Mouse (Mus musculus) lung, postnatal 14 days (tissue): ENCODE results near the gene Prkar1b.

Source experiments
- DNase-seq: peaks from one replicate; pipeline ENCODE4 v3.0.0; 2021

Prkar1b gene

DNA sequence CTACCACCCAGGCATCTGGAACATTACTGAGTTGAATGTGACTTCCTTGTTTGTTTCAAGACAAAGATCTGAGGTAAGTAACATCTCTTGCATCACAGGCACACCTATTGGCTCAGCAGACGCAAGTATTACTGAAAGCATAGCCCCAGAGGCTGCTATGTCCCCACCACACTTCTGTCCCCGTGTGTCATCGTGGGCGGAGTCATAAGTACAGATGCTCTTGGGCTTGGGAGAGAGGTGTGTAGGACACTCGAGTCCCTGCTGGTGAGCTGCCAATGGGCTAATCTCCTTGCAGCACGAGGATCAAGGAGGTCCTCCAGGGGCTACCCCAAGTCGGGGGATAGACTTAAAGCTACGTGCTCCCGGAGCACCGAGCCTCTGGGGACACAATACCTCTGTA, 96.6 kb downstream of the Prkar1b start:
- peak; percentile 44 for DNase-seq

DNA sequence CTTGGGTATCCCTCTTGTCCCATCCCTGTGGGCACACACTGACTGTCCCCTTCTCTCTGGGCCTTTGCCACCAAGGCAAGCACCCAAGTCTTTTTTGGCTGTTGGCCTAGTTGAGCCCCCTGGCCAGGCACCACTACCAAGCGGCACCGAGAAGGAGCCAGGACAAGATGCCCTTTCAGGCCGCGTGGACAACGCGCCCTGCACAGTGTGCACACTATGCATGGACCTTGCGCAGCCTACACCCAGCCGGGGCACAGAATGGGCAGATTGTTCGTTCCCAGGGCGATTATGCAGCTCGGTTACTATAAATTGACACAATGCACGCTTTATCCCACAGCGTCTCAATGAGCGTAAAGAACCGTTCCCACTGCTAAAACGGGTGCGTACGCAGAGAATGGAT, 98.5 kb downstream of the Prkar1b start:
- DNase-seq = no peak

GRCm38 (mm10) chr5:139049367-139049766, 100.4 kb downstream of the Prkar1b start:
- no peak for DNase-seq

- no peak for DNase-seq
Measured at GRCm38 (mm10) chr5:139047171-139047570, 102.6 kb downstream of the Prkar1b start.

DNA sequence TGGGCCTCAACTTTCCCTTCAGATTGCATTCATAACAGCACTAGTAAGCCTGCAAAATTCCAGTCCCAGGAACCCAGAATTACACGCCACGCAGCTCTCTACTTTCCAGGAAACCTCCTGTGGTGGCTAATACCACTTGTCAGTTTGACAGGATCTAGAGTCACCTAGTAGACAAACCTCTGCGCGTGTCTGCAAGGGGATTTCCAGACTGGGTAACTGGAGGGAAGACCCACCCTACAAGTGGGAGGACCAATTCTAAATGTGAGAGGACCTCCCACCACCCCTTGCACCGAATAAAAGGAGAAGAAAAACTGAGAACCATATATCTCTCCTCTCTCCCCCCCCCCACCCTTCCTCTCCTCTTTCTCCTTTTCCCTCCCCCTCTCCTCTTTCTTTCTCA, 103.2 kb downstream of the Prkar1b start:
- no peak for DNase-seq

DNA sequence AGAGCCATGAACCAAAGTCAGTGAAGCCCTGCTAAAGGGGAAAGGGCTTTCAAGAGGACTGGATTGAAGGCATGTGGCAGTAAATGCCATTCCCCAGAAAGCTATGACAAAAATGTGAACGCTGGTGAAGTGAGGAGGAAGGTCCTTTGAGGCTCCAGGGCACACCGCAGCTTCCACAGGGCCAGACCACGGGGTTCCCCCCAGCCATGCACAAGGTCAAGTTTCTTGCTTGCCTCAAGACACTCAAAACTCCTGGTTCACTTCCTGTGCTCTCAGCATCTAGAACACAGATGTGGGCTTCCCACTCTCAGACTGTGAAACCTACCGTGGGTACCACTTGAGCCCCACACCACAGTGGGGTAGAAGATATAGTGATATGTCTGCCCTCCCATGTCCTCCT, 106.3 kb downstream of the Prkar1b start:
- no peak for DNase-seq

DNA sequence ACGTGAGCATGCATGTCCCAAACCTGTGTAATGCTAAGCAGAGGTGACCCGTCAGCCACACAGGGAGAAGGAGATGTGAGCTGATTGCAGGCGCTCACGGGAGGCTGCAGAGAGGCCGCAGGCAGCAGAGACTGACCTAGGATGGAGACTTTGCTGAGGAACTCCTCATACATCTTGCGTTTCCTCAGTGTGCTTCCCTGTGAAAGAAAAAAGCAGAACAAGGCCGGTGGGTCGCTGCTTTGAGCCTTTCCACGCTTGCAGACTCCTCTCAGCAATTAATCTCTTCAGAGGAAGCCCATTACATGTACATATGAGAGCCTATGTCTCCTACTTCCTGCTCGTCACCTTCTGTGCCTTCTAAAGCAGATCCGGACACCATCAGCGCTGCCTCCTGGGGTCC, 107.5 kb downstream of the Prkar1b start:
- no peak for DNase-seq

GRCm38 (mm10) chr5:139035171-139035570, 114.6 kb downstream of the Prkar1b start:
- DNase-seq = no peak

GRCm38 (mm10) chr5:139034746-139035145, 115.1 kb downstream of the Prkar1b start:
- no peak for DNase-seq

GRCm38 (mm10) chr5:139033406-139034317, 116.1 kb downstream of the Prkar1b start:
- peak; percentile 17 for DNase-seq

GRCm38 (mm10) chr5:139027603-139028002, 122.2 kb downstream of the Prkar1b start:
- DNase-seq = no peak

DNA sequence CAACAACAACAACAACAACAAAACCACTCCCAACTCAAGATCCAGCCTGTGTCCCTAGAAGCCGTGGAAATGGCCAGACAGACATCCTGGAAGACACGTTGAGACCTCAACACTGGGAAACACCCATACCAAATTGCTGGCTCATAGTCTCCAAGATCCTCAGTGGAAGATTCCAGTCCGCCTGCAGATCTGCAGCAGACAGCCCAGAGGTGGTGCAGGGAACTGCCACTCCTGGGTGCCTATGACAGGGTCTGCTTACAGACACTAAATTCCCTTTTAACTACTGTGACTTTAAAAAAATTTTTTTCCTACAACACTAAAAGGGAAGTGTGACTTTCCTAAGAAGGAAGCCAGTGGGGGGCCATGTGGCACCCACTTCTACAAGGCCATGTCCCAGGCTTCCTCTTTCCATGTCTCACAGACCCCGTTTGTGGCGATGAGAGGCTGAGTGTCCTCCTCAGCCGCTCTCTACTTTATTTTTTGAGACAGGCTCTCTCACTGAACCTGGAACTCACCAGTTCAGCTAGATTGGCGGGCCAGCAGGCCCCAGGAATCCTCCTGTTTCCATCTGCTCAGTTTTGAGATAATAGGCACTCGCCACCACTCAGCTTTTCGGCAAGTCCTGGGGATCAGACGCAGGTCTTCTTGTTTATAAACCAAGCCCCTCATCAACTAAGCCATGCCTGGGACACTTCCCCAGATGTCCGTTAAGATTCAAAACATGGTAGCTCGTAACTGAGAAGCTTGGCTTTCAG, 125.3 kb downstream of the Prkar1b start:
- DNase-seq = no peak

- no peak for DNase-seq
Measured at GRCm38 (mm10) chr5:139020595-139020994, 129.2 kb downstream of the Prkar1b start.

GRCm38 (mm10) chr5:139017371-139018124, 132.3 kb downstream of the Prkar1b start:
- DNase-seq = peak; percentile 80

- DNase-seq = peak; percentile 23
Measured at GRCm38 (mm10) chr5:139015097-139015496, 134.7 kb downstream of the Prkar1b start.

DNA sequence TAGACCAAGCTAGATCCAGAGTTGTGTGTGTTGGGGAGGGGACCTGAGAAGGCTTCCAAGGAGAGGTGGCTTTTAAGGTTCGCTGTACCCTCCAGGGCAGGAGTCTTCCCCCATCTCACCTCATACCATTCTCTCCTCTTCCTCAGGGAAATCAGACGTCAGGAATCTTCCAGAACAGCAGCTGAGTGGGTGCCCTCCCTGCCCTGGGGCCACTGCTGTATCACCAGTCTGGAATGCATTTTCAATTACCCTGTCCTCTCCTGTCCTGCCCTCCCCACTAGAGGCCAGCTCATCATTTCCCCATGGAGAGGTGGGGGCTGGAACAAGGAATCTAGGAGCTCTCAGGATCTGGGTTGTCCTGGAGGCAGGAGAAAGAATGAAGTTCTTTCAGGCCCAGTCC, 139.2 kb downstream of the Prkar1b start:
- DNase-seq = no peak

GRCm38 (mm10) chr5:139007141-139007775, 142.5 kb downstream of the Prkar1b start:
- peak; percentile 54 for DNase-seq

DNA sequence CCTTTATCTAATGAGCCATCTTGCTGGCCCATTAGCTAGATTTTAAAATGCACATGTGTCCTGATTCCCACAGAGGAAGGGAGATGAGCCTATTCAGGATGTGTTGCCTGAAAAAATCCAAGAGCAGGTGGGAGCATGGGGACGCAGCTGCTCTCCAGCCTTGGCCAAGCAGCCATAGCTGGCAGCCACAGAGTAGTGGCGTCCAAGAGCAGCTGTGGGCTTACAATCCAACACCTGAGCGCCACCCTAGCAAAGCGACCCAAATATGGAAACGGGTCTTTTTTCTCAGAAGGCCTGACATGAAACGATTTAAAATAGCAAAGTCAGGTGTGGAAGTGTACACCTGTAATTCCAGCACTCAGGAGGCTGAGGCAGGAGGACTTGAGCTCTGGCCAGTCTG, 145.2 kb downstream of the Prkar1b start:
- DNase-seq = no peak

- DNase-seq = no peak
Measured at GRCm38 (mm10) chr5:138999716-139000115, 150.1 kb downstream of the Prkar1b start.

DNA sequence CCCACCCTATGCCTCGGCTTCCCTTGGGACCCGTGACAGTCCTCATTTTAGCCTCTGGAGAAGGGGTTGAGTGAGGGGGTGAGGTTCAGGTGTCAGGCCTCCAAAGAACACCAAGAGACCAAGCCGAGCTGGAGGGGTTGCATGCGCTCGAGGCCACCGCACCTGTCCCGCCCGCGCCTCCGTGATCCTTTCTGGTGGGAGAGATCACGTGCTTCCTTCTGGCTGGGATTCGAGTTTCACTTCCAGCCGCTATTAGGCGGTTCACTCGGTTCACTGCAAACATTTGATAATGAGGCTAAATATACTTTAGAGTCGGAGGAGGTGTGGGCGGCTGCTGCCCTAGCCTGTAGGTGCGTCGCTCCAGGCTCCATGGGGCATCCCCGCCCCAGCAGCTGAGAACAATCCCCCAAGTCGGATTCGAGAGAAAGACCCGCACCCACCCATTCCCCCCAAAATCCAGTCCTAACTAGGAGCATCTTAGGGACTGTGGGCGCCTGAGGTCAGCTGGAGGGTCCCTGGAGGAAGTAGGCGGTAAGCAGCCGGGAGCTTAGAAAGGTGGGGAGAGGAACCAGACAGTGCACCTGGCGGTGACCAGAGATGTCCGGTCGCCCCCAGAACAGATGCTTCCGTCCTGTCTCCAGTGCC, 151.7 kb downstream of the Prkar1b start:
- peak; percentile 24 for DNase-seq

GRCm38 (mm10) chr5:138997171-138997788, 152.5 kb downstream of the Prkar1b start, which contains the start of gene Pdgfa:
Gene Pdgfa, minus strand, starts transcription at chr5:138997370.
- DNase-seq = peak; percentile 72
